Mouse (Mus musculus) intestine, embryonic 14.5 days (tissue): Measurements from ENCODE around the gene Sec22a. TPM values are rescaled to one million over a fixed set of nuclear protein-coding genes. Genes with fewer than 3 reads are reported as not detected.
A peak's percentile ranks its signal among the peaks of the same experiment; 100 is the strongest.

Experiments
- ATAC-seq: fragments of 200-750 bp; cut with Nextera tagmentation; replicated peaks from 2 replicates; pipeline ENCODE4 v1.8.0; 2017; ENCODE audit warnings: low read depth, moderate number of reproducible peaks, moderate TSS enrichment, moderate library complexity; ENCODE audit not compliant: low FRiP score, low TSS enrichment
- DNase-seq: peaks from one replicate; pipeline ENCODE4 v3.0.0-alpha.2; 2018; ENCODE audit warnings: low spot score
- H3K27ac ChIP-seq: fragments of 300-500 bp; sonication (generic); 2 replicates; pipeline ENCODE4 v1.5.1; 2014; ENCODE audit warnings: low read depth, mild to moderate bottlenecking, control low read depth
- H3K27me3 ChIP-seq: fragments of 300-500 bp; sonication (generic); replicated peaks from 2 replicates; pipeline ENCODE4 v1.6.1; 2014; ENCODE audit warnings: low read length, control low read depth; ENCODE audit not compliant: control insufficient read depth, insufficient read depth
- H3K36me3 ChIP-seq: fragments of 300-500 bp; sonication (generic); 2 replicates; pipeline ENCODE4 v1.6.1; 2014; ENCODE audit warnings: low read length, control low read depth; ENCODE audit not compliant: control insufficient read depth, insufficient read depth
- H3K4me1 ChIP-seq: fragments of 300-500 bp; sonication (generic); replicated peaks from 2 replicates; pipeline ENCODE4 v1.6.1; 2014; ENCODE audit warnings: low read length, control low read depth, mixed read lengths; ENCODE audit not compliant: control insufficient read depth, insufficient read depth
- H3K4me2 ChIP-seq: fragments of 300-500 bp; sonication (generic); 2 replicates; pipeline ENCODE4 v1.6.1; 2014; ENCODE audit warnings: low read length
- H3K4me3 ChIP-seq: fragments of 300-500 bp; sonication (generic); 2 replicates; pipeline ENCODE4 v1.5.1; 2014; ENCODE audit warnings: low read depth, low read length, control low read depth, mixed read lengths
- H3K9ac ChIP-seq: fragments of 300-500 bp; sonication (generic); 2 replicates; pipeline ENCODE4 v1.6.1; 2014; ENCODE audit warnings: mild to moderate bottlenecking, low read length
- H3K9me3 ChIP-seq: fragments of 300-500 bp; sonication (generic); 2 replicates; pipeline ENCODE4 v1.6.1; 2016; ENCODE audit warnings: low read length, control low read depth; ENCODE audit not compliant: control insufficient read depth
- WGBS: fragments of 180-500 bp; shearing (Covaris S2); extraction: QIAGEN DNeasy Blood & Tissue Kit; methylation state at CpG from one replicate; pipeline ENCODE4 v1.1.7; 2014; 5-methylcytosine and 5-hydroxymethylcytosine counted together
- polyA plus RNA-seq: library from polyadenylated mRNA; unstranded; fragments of >200 nt; fragmentation: Nextera tagmentation; extraction: Ambion mirVana; gene quantifications from 2 replicates; pipeline ENCODE4 v1.2.1, GENCODE M21; 2014

Sec22a gene
- polyA plus RNA-seq, 1 experiment from 2014 or later: 58.3 TPM

DNA sequence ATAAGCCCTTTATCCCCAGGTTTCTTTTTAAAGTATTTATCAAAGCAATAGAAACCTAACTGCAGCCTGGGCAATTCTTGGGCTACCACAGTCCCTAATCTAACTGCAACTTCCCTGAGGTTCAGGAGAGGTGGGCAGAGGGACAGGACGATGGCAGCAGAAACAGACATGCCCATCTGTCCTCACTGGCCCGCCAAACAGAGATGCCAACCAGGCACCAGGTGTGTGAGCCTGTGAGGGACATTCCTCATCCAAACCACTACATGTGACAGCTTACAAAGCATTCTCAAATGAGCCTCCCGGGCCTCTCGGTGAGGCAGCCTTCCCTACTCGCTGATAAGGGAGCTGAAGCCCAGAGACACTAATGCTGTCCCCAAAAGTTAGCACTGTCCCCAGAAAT is 76.5 kb downstream of the Sec22a start:
- Histone ChIP-seq H3K4me1 (no peaks in the 10 kb centered on the region), H3K27me3 (no peaks in the 10 kb centered on the region), H3K4me2 (no peak overlapping the region), H3K27ac (no peak overlapping the region), H3K9me3 (no peaks in the 10 kb centered on the region), H3K9ac (no peak overlapping the region), H3K4me3 (no peak overlapping the region), H3K36me3 (no peaks in the 10 kb centered on the region)
- DNase-seq: no peak
- 88% methylated on average over 5 of the region's 5 CpGs for WGBS
- ATAC-seq: no peak

DNA sequence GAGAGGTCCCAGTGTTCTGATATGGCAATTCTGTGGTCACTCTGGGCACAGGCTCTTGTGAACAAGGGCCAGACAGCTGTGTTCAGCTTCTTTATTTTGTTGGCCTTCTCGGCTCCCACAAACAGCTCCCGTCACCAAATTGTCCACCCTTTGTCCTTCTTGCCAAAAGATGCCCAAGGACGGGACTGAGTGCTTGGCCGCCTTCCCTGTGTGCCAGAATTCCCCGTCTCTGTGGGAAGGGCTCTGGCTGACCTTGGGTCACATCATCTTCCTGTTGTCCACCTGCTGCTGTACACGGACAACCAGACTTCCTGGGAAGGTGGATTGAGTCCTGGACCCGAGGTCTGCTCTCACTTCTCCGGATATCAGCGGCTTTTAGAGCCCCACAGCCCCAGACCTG is 77.9 kb downstream of the Sec22a start:
- Histone ChIP-seq H3K27ac (no peak overlapping the region), H3K4me3 (no peak overlapping the region), H3K9me3 (no peaks in the 10 kb centered on the region), H3K4me1 (no peaks in the 10 kb centered on the region), H3K9ac (no peak overlapping the region), H3K36me3 (no peaks in the 10 kb centered on the region), H3K4me2 (no peak overlapping the region), H3K27me3 (no peaks in the 10 kb centered on the region)
- WGBS: 70% methylated on average over 9 of the region's 9 CpGs
- no peak for ATAC-seq
- no peak for DNase-seq

DNA sequence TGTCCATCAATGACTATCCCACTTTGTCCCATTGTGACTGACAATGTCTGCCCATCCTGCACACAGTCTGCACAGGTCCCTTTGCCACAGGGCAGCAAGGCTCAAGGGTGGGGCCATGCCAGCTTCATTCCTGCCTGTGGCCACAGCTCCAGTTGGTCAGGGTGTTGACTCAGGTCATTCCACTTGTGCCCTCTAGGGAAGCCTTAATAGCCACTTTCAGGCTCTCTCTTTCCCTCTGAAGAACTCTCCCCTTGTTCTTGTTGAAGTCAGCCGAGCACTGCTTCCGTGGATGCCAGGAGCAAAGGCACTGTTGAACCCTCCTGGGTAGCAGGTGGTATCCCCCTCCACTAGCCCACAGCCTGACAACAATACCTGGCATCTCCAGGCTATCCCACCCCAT is 81.3 kb downstream of the Sec22a start:
- Histone ChIP-seq H3K27me3 (no peaks in the 10 kb centered on the region), H3K9me3 (no peaks in the 10 kb centered on the region), H3K27ac (no peak overlapping the region), H3K36me3 (no peaks in the 10 kb centered on the region), H3K4me2 (no peak overlapping the region), H3K4me1 (no peaks in the 10 kb centered on the region), H3K9ac (no peak overlapping the region), H3K4me3 (no peak overlapping the region)
- 86% methylated on average over 2 of the region's 2 CpGs for WGBS
- ATAC-seq (no peak), DNase-seq (no peak)

DNA sequence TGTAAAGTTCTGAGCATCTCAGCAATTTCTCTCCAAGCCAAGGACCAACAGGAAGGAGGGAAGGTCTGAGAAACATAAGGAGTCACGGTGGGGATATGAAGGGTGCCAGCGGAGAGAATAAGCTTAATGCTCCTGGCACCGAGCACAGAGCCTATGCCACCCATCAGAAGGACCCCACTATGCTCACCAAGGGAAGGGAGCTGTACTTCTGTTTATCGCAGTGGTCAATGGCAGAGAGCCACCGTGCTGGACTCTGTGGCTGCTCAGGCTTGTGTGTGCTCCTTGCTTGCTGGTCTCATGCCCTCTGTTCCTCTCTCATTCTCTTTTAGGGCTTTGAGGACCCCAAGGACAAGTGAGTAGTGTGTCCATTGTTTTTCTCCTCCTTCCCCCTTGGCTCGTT is 85.6 kb downstream of the Sec22a start:
- H3K4me2 ChIP-seq: no peak overlapping the region
- no peak overlapping the region for H3K4me3 ChIP-seq
- no peak for DNase-seq
- no peak for ATAC-seq
- H3K4me1 ChIP-seq: no peaks in the 10 kb centered on the region
- H3K27ac ChIP-seq: no peak overlapping the region
- WGBS: 80% methylated on average over 6 of the region's 6 CpGs
- H3K36me3 ChIP-seq: no peaks in the 10 kb centered on the region
- no peak overlapping the region for H3K9ac ChIP-seq
- H3K27me3 ChIP-seq: no peaks in the 10 kb centered on the region
- no peaks in the 10 kb centered on the region for H3K9me3 ChIP-seq

DNA sequence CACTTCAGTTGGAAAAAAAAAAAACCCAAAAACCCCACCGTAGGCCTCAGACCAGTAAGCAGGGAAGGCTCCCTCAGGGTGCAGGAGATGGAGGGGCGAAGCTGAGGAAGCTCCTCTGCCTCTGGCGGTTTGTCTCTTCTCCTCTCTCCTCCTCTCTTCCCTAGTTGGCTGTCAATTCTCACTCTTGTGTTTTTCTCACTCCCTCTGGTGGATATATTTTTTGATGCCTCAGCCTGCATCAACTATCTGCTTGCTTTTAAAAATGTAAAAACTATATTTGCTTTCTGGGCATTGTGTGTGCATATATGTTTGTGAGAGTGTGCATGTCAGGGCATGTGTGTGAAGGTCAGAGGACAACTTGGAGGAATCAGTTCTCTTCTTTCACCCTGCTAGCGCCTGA is 91.3 kb downstream of the Sec22a start:
- WGBS: 66% methylated on average over 4 of the region's 4 CpGs
- ATAC-seq (no peak), DNase-seq (no peak)

DNA sequence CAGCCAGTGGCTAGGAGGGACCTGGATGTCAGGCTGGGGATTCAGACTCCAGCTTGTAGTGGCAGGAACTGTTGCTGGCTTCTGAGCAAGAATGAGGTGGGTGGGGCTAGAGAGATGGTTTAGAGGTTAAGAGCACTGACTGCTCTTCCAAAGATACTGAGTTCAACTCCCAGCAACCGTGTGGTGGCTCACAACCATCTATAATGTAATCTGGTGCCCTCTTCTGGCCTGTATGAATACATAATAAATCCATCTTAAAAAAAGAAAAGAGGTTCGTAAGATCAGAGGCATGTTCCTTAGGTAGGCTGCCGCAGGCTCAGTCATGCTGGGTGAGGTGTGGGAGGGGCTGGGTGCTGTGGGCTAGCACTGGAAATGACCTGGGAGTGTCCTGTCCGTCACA is 92.1 kb downstream of the Sec22a start:
- 47% methylated on average over 4 of the region's 4 CpGs for WGBS
- ATAC-seq (no peak), DNase-seq (no peak)

More for the DNA sequence above, 91.3 kb downstream of the Sec22a start:
- Histone ChIP-seq H3K27ac (no peak overlapping the region), H3K27me3 (no peaks in the 10 kb centered on the region), H3K4me2 (no peak overlapping the region), H3K4me1 (no peaks in the 10 kb centered on the region), H3K9me3 (no peaks in the 10 kb centered on the region), H3K36me3 (no peaks in the 10 kb centered on the region), H3K4me3 (no peak overlapping the region), H3K9ac (no peak overlapping the region)

DNA sequence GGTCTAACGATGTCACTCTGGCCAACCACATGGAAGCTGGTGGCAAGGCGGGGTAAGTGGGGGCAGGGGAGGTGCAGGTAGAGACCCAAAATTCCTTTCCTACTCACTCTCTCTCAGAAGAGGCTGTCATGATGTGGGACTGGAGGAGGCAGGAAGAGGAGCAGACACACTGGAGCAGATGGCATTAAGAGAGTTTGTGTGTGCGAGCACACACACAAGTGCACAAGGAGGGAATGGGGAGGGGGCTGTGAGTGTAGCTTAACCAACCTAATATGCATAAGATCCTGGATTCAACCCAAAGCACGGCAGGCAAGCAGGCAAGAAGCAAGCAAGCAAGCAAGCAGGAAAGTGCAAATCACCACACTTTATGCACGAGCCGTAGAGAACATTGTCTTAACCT is 92.8 kb downstream of the Sec22a start:
- ATAC-seq (no peak), DNase-seq (no peak)
- H3K4me2 ChIP-seq: no peak overlapping the region
- no peak overlapping the region for H3K9ac ChIP-seq
- no peaks in the 10 kb centered on the region for H3K4me1 ChIP-seq
- no peaks in the 10 kb centered on the region for H3K9me3 ChIP-seq
- no peaks in the 10 kb centered on the region for H3K27me3 ChIP-seq
- no peak overlapping the region for H3K4me3 ChIP-seq
- no peaks in the 10 kb centered on the region for H3K36me3 ChIP-seq
- WGBS: 75% methylated on average over 6 of the region's 6 CpGs
- H3K27ac ChIP-seq: no peak overlapping the region

More for the DNA sequence above, 92.1 kb downstream of the Sec22a start:
- H3K27me3 ChIP-seq: no peaks in the 10 kb centered on the region
- H3K36me3 ChIP-seq: no peaks in the 10 kb centered on the region
- no peak overlapping the region for H3K27ac ChIP-seq
- H3K4me2 ChIP-seq: no peak overlapping the region
- H3K4me1 ChIP-seq: no peaks in the 10 kb centered on the region
- H3K9ac ChIP-seq: no peak overlapping the region
- H3K9me3 ChIP-seq: no peaks in the 10 kb centered on the region
- no peak overlapping the region for H3K4me3 ChIP-seq

DNA sequence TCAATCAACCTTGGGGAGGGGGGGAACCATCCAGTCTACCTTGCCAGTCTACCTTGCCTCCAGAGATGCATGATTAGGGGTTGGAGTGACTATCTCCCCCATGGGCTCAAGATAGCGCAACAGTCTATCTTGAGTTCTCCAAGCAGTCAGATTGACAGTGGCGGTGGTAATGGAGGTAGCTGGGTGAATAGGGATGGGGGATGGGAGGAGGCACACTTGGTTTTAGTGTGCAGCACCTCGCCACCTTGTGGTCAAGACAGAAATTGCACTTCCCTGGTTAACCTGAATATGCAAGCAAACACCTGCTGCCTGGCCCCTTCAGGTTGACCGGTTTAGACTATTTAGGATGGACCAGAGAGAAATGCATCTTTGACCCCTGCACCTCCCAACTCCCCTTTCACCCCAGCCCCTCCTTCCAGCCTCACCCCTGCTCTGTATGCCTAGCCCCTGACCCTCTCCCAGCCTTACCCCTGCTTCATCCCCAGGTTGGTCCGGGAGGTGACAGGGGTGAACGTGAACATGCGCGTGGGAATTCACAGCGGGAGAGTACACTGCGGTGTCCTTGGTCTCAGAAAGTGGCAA is 93.3 kb downstream of the Sec22a start:
- no peaks in the 10 kb centered on the region for H3K36me3 ChIP-seq
- H3K27me3 ChIP-seq: no peaks in the 10 kb centered on the region
- H3K4me2 ChIP-seq: no peak overlapping the region
- H3K4me3 ChIP-seq: no peak overlapping the region
- 0 out of 2 replicates have a peak, but pooled peaks have one; percentile 24 for ATAC-seq
- peak; percentile 96 for DNase-seq
- H3K9me3 ChIP-seq: no peaks in the 10 kb centered on the region
- 42% methylated on average over 10 of the region's 10 CpGs for WGBS
- no peak overlapping the region for H3K27ac ChIP-seq
- H3K4me1 ChIP-seq: no peaks in the 10 kb centered on the region
- no peak overlapping the region for H3K9ac ChIP-seq
